Mouse (Mus musculus) olfactory bulb, adult 2 months (tissue): ENCODE data around the gene Gria3.

ENCODE experiments used
- CTCF ChIP-seq: fragments of 200-500 bp; IDR thresholded peaks from 2 replicates; pipeline ENCODE4 v1.5.1; 2012; ENCODE audit warnings: low read depth, mild to moderate bottlenecking, low read length, moderate library complexity; ENCODE audit not compliant: insufficient read depth
- POLR2A ChIP-seq: fragments of 200-500 bp; IDR thresholded peaks from 2 replicates; pipeline ENCODE4 v1.6.1; 2012; ENCODE audit warnings: mild to moderate bottlenecking, low read depth, low read length, moderate library complexity; ENCODE audit not compliant: insufficient read depth

DNA sequence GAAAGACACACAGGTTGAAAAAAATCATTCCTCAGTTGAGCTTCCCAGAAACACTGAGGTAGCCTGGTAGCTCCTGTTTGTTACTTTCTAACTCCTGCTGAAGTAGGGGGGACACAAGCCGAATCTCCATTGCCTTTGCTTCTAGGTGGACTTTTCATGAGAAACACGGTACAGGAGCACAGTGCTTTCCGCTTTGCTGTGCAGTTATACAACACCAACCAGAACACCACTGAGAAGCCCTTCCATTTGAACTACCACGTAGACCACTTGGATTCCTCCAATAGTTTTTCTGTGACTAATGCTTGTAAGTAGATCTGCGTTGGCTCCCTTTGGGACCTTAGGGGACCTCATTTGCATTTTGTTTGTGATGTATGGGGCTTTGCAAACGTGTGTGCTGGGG is 2.0 kb downstream of the Gria3 start:
- TF ChIP-seq CTCF (no peak), POLR2A (no peak)
